Mouse (Mus musculus): ENCODE data around the gene Gpt2.

The Gpt2 gene

DNA sequence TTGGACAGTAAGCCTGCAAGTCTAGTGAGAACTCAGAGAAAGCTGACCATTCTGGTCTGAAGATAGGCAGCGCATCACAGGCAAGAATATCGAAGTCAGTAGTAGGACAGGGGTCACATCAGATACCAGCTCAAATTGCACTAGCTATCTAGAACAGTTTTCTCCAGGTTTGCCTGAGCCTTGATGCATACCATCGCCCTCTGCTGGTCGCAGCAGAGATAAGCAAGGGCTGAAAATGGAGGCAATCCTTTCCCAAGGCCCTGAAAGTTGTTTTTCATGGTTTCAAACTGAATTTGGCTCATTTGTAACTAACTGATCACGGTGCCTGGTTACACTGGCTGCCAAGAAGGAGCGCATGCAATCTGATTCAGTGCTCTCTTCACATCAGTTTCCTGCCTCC is 33.7 kb downstream of the Gpt2 start:
- peak; percentile 81 for DNase-seq (ENCODE audit: low read depth, low spot score)

DNA sequence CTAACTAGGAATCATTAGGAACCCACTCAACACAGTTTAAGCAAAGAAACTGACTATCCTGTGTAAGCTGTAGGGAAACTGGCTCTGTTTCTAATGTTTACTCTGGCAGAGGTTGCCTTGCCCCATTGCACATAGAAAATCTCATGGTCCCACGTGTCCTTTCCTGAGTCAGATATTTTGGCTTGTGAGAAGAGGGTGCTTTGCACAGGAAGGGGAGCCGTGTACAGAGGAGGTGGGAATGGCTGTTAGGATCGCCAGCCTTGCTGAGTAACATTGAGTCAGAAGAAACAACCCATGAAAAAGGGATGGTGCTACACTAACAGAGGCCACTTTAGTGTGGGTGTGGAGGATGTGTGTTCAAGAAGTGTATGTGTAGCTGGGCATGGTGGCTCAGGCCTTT is 36.6 kb downstream of the Gpt2 start:
- no peak for DNase-seq (ENCODE audit: low read depth, low spot score)

GRCm38 (mm10) chr8:85530717-85531116 is 38.3 kb downstream of the Gpt2 start:
- DNase-seq (ENCODE audit: low read depth, low spot score) = no peak

- no peak for DNase-seq (ENCODE audit: low read depth, low spot score)
Observed at GRCm38 (mm10) chr8:85531471-85531870, 39.1 kb downstream of the Gpt2 start.

DNA sequence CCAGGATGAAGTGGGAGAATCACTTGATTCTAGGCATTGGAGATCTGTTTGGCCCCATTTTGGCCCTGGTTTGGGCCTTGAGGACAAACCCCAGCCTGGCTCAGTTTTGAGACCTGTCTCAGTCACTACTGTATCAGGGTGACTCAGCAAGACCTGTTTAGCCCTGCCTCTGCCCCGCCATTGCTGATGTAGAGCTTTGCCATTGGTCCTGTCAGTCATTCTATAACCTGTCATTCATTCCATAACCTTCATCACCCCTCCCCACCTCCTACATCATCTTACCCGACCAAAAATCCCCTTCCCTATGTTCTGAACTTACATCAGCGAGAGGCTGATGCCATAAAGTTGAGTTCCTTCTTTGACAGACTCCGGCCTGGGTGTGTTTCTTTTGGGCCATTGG is 40.5 kb downstream of the Gpt2 start:
- no peak for DNase-seq (ENCODE audit: low read depth, low spot score)

GRCm38 (mm10) chr8:85533434-85533833 is 41.1 kb downstream of the Gpt2 start:
- no peak for DNase-seq (ENCODE audit: low read depth, low spot score)

DNA sequence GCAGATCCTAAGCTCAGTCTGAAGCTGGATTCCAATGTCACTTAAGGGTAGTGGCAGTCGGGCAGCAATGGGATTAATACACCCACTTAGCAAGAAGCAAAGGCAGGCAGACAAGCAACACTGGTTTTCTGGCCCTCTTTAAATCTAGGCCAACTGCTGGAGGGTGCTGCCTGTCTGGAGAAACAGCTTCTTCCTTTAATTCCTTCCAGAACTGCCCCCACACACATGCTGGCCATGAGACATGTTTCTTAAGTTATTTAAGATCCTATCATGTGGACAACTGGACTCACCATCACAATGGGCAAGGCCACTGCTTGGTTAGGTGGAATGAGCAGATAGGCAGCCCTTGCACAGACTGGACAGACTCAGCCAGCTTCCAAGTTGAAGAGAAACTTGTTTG is 41.8 kb downstream of the Gpt2 start:
- no peak for DNase-seq (ENCODE audit: low read depth, low spot score)

DNA sequence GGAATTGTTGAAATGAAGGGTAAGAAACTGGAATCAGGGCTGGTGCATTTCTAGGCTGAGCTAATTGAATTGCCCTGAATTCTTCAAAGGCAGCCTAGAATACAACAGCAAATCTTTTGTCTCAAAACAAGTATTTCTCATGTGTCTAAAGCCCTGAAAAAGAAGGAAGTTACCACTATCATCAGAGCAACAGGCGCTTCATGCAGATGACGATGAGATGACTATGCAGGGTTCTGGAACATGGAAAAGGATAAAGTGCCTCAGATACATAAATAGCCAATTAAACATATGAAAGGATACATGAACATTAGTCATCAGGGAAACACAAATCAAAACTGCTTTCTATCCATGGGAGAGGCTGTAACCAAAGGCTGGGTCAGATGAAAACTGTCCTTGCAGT is 44.0 kb downstream of the Gpt2 start:
- no peak for DNase-seq (ENCODE audit: low read depth, low spot score)

- no peak for DNase-seq (ENCODE audit: low read depth, low spot score)
Observed at GRCm38 (mm10) chr8:85551934-85552333, 59.6 kb downstream of the Gpt2 start.

DNA sequence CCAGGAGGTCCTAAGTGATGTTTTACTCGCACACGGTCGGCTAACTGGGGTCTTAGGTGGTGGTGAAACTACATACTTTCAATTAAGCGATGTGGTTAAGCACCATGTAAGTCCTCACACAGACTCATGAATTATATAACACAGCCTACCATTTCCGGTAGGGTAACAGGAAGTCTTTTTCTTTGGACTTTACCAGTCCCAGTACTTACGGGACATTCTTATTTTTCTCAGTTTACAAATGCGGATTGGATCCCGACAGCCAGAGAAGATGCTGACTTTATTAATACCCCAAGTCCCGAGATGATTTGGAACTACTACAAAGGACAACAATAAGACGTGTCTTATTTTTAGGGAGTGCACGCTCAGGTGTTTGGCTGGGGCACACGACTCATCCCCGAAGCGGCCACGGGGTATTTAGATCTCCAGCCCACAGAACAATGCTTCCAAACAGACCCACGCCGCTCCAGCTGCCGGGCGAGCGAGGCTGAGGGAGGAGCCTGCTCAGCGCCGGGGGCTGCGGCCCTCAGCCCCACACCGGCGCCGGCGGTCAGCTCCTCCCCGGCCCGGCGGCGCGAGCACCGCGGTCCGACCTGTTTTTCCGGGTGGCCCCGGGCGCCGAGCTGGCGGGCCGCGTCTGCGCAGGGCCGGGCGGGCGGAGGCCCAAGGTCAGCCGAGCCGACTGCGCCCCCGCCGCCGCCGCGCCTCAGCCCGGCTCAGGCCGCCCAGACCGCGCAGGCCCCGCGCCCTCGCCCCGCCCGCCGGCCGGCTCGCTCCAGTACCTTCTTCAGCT is 62.2 kb downstream of the Gpt2 start:
- DNase-seq (ENCODE audit: low read depth, low spot score) = peak; percentile 63

- DNase-seq (ENCODE audit: low read depth, low spot score) = peak; percentile 87
Observed at GRCm38 (mm10) chr8:85555181-85556145, 63.1 kb downstream of the Gpt2 start, which contains the start of gene Dnaja2. Gene Dnaja2 (minus strand): TSS chr8:85555344.

DNA sequence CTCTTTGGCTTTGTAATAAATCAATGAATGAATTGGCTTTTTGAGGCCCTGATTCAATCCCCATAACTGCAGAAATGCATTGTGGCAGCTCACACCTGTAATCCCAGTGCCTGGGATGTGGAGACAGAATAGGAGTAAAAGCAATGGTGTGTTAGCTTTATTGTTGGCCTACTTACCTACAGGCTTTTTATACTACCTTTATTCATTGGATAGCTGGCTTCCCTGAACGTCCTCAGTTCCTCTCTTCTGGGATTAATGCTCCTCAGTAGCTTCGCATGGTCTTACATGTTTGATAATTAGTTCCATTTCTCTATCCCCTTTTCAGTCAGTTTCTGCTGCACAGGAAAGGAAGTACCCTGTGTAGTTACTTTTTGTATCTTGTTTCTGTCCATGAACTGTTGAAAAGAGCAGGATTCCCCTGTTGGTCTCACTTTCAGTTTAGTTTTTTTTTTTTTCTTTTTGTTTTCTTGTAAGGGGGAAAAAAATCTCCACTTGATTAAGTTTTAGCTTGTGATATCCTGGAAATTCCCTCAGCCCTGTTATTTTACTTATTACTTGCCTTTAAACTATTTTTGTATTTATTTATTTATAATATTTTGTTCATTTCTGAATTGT is 64.7 kb downstream of the Gpt2 start:
- no peak for DNase-seq (ENCODE audit: low read depth, low spot score)

- peak; percentile 51 for DNase-seq (ENCODE audit: low read depth, low spot score)
Observed at GRCm38 (mm10) chr8:85557601-85557986, 65.2 kb downstream of the Gpt2 start.

- no peak for DNase-seq (ENCODE audit: low read depth, low spot score)
Observed at GRCm38 (mm10) chr8:85559201-85559600, 66.8 kb downstream of the Gpt2 start.

DNA sequence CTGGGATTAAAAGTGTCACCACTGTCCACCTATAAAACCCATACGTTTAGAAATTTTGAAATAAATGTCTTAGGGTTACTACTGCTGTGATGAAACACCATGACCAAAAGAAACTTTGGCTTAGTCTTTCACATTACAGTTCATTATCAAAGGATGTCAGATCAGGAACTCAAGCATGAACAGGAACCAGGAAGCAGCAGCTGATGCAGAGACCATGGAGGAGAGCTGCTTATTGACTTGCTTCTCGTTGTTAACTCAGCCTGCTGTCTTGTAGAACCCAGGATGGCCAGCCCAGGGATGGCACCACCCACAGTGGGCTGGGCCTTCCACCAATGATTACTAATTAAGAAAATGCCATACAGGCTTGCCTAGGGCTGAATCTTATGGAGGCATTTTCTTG is 67.6 kb downstream of the Gpt2 start:
- no peak for DNase-seq (ENCODE audit: low read depth, low spot score)

GRCm38 (mm10) chr8:85563336-85563735 is 71.0 kb downstream of the Gpt2 start:
- no peak for DNase-seq (ENCODE audit: low read depth, low spot score)

DNA sequence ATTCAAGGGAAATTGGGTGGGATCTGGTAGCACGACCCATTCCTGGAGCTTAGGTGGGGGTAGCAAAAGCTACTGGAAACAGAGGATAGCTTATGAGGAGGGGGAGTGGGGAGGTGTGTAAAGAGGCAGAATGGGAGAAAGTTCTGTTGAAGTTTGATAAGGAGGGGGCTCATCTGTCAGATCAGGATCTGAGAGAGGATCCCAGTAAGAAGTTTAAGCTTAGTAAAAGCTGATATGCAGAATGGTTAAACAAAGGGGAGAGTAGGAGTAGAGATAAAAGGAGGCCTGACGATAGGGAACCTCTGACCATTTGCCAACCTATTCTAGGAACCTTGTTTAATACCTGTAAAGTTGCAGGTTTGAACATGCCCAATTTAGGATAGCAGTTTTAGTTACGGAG is 72.8 kb downstream of the Gpt2 start:
- no peak for DNase-seq (ENCODE audit: low read depth, low spot score)

- DNase-seq (ENCODE audit: low read depth, low spot score) = no peak
Observed at GRCm38 (mm10) chr8:85567801-85568200, 75.4 kb downstream of the Gpt2 start.

- no peak for DNase-seq (ENCODE audit: low read depth, low spot score)
Observed at GRCm38 (mm10) chr8:85570466-85570865, 78.1 kb downstream of the Gpt2 start.

DNA sequence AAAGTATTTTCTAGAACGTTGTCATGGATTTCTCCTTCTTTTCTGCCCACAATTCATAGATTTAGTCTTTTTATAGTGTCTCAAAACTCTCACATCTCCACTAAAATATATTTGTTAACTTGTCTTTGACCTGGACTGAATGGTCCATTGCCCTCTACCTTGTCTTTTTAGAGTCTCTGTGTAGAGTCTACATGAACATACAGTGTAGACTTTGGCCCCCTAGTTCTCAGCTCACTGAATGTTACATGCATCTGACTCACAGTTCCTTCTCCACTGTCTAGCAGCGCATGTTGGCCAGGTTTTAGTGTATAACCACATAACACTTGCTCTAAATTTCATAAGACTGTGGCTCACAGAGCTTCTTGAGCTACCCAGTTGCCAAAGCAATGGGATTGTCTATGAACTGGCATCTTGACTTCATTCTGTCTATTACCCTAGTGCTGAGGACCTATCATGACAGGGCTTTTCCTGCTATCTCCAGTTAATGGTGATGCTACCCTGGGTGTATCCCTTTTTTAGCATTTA is 81.7 kb downstream of the Gpt2 start:
- no peak for DNase-seq (ENCODE audit: low read depth, low spot score)
